Mouse (Mus musculus): Measurements from ENCODE around the gene Hnrnpa3.
"Not testable (repeated sequence)": the region's sequence is repeated elsewhere in the genome, so short reads cannot be mapped to it uniquely, and the experiment has no call there.

- TF ChIP-seq CTCF (IDR thresholded peaks at IDR 0.05; ENCODE audit: low read depth, low read length); GATA1 (IDR thresholded peaks at IDR 0.05; ENCODE audit: borderline replicate concordance, low read length): not testable (repeated sequence)
These were observed 35.9 kb downstream of the Hnrnpa3 start for GRCm38 (mm10) chr2:75694926-75695325.

All from G1E (cell line).